Mouse (Mus musculus) macrophage (primary cell): ENCODE data around the gene Cst13. TPM values are rescaled to one million over a fixed set of nuclear protein-coding genes. Genes with fewer than 3 reads are reported as not detected.
A peak's percentile ranks its signal among the peaks of the same experiment; 100 is the strongest.
"Not testable (repeated sequence)": the region's sequence is repeated elsewhere in the genome, so short reads cannot be mapped to it uniquely, and the experiment has no call there.

Experiments
- H3K27ac ChIP-seq: fragments of 350-480 bp; formaldehyde crosslinking; 2 replicates; pipeline ENCODE4 v1.9.0; 2021
- H3K36me3 ChIP-seq: fragments of 350-480 bp; formaldehyde crosslinking; 2 replicates; pipeline ENCODE4 v1.9.0; 2021; ENCODE audit errors: inconsistent target
- H3K4me3 ChIP-seq: fragments of 350-480 bp; formaldehyde crosslinking; 2 replicates; pipeline ENCODE4 v1.9.0; 2021; ENCODE audit errors: inconsistent target
- H3K79me2 ChIP-seq: fragments of 350-480 bp; formaldehyde crosslinking; 2 replicates; pipeline ENCODE4 v1.9.0; 2021; ENCODE audit errors: inconsistent target
- WGBS: methylation state at CpG from one replicate; pipeline ENCODE4 v1.1.7; 2026; ENCODE audit warnings: inconsistent platforms; ENCODE audit not compliant: missing documents; 5-methylcytosine and 5-hydroxymethylcytosine counted together
- polyA plus RNA-seq: library from polyadenylated mRNA; stranded (reverse); fragments of 250-400 nt; gene quantifications from 3 replicates; pipeline ENCODE4 v1.2.4, GENCODE M21; 2018; ENCODE audit warnings: inconsistent platforms
- total RNA-seq, 78 experiments: library from RNA; depleted of rRNA; stranded (reverse); fragments of 250-400 nt; gene quantifications; 1 replicate in 9 of 78; 2 replicates in 24 of 78; 3 replicates in 43 of 78; 4 replicates in 2 of 78; pipeline ENCODE4 v1.2.4; 2018; ENCODE audit warnings: inconsistent platforms in 56 of 78

Cst13 gene
- total RNA-seq (2018; cell fraction: chromatin; rRNA removed) = not detected
- total RNA-seq (2018; cell fraction: cytosol; rRNA removed) = not detected
- not detected for total RNA-seq (2018; cell fraction: nucleus; rRNA removed)
- not detected in 3 replicates for polyA plus RNA-seq

DNA sequence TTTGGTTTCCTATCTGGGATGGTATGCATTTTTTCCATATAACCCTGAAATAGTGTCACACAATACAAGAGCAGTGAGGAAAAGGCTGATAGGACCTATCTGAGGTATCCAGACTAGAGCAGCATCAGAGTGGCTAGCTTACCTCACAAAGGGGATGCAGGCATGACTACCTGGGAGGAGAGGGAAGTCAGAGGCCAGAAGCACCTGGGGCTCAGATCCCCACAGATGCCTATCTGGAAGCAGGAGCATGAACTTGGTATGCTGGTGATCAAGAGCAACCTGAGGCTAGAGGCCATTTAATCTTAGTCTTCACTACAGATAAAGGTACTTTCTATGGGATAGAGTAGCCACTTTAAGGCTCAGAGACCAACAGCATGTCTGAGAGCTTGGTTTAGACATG lies at the start of gene Cst13:
Cst13 (plus strand) TSS at position 173 of the 400 bp plus-strand sequence.
- no peaks in the 10 kb centered on the region for H3K79me2 ChIP-seq
- no peaks in the 10 kb centered on the region for H3K36me3 ChIP-seq
- no peak within 1 kb of the TSS for H3K27ac ChIP-seq
- no peak within 1 kb of the TSS for H3K4me3 ChIP-seq

DNA sequence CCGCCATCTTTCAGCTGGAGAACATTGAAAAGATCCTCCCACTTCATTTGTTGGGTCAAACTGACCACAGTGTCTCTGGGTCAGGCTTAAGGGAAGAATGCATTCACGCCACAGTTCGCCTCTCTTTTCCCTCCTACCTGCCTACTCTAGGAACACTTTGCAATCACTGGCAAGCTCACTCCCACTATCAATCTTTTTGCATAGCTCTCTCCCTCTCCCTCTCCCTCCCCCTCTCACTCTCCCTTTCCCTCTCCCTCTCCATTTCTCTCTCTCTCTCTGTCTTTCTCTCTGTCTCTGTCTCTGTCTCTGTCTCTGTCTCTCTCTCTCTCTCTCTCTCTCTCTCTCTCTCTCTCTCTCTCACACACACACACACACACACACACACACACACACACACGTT lies 48.5 kb upstream of the Cst13 start, which contains the start of gene Cst11:
Cst11 (minus strand) TSS at position 101 of the 400 bp plus-strand sequence.
- not testable (repeated sequence) for H3K36me3 ChIP-seq, H3K27ac ChIP-seq, H3K79me2 ChIP-seq, H3K4me3 ChIP-seq
- 100% methylated on average over 3 of the region's 4 CpGs for WGBS

DNA sequence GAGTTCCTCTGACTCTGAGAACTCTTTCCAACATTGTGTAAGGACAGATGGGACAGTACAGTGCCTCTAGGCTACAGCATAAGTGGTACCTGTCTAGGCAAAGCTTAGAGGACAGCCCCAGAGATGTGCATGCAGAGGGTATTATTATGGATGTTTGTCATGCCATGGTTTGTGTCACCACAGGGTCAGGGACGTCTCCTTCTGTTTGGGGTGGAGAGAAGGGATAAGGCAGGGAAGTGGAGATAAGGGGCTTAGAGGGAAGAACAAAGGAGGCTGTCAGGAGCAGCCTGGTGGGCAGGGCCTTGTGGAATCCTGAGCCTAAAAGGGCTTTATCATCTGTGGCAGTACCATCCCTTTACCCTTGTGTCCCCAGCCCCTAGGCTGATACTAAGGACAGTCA lies 38.2 kb upstream of the Cst13 start, which contains the start of gene 8030411F24Rik:
8030411F24Rik (plus strand) TSS at position 301 of the 400 bp plus-strand sequence.
- no peak within 1 kb of the TSS for H3K27ac ChIP-seq
- H3K36me3 ChIP-seq = no peaks in the 10 kb centered on the region
- WGBS = 42% methylated on average over 1 of the region's 1 CpGs
- H3K79me2 ChIP-seq = no peaks in the 10 kb centered on the region
- no peak within 1 kb of the TSS for H3K4me3 ChIP-seq

DNA sequence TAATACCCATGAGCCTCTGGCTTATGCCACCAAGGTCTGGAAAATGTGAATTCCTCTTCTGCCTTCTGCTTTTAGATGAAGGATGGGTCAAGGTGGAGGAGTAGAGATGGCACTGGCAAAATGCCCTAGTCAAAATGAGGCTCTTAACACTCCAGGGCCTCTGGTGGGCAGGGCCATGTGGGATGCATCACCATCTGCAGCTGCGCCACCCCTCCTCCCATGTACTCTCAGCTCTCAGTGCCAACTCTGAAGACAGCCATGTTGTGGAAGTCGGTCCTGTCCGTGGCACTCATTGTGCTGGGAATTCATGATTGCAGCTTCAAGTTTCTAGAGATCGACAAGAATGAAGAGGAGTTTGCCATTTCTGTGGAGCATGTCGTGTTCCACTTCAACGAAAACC lies 30.7 kb upstream of the Cst13 start, which contains the start of gene Cst12:
Cst12 (plus strand) TSS at position 220 of the 400 bp plus-strand sequence.
- H3K79me2 ChIP-seq = no peaks in the 10 kb centered on the region
- no peak within 1 kb of the TSS for H3K4me3 ChIP-seq
- WGBS = 92% methylated on average over 6 of the region's 6 CpGs
- H3K27ac ChIP-seq = no peak within 1 kb of the TSS
- H3K36me3 ChIP-seq = no peaks in the 10 kb centered on the region

DNA sequence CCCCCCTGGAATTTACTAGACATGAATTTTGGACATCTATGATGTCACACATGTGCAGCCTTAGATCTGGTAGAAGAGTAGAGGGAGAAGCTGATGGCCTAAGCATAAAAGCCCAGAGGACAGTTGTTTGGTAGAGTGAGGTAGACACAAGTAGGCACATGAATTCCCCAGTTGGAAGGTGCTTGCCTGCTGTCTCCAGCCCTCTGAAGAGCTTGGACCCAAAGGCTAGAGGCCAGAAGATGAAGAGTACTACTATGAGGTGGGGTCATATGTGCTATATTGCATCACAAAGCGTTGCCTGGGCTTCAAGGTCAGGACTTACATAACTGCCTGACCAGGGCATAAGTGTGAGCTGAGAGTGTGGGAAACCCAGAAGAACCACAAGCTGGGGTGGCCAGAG lies 21.4 kb upstream of the Cst13 start, which contains the start of gene Cst8:
Cst8 (plus strand) TSS at position 301 of the 400 bp plus-strand sequence.
- 87% methylated on average over 1 of the region's 1 CpGs for WGBS
- H3K27ac ChIP-seq = no peak within 1 kb of the TSS
- H3K36me3 ChIP-seq = no peaks in the 10 kb centered on the region
- no peak within 1 kb of the TSS for H3K4me3 ChIP-seq
- H3K79me2 ChIP-seq = no peaks in the 10 kb centered on the region

DNA sequence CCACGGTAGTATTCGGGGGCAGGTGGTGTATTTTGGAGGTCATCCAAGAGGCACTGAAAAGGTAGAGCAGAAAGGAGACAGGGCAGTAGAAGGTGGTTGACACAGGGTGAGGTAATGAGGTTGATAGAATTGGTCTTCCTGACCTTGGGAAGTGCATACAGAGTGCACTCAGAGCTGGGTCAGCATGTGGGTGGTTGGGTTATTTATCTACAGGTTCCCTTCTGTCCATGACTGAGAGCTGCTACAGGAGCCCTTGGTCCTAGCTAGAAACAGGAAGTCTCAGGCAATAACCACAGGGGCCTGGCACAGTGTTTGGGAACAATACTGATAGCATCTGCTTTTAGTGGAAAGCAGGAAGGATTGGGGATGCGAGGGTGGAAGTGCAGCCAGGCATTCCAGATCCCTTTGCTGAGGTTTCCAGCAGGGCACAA lies 18.4 kb upstream of the Cst13 start:
- H3K27ac ChIP-seq = no peak overlapping the region
- H3K79me2 ChIP-seq = no peaks in the 10 kb centered on the region
- WGBS = 6% methylated on average over 3 of the region's 3 CpGs
- H3K36me3 ChIP-seq = no peaks in the 10 kb centered on the region
- H3K4me3 ChIP-seq = no peak overlapping the region

DNA sequence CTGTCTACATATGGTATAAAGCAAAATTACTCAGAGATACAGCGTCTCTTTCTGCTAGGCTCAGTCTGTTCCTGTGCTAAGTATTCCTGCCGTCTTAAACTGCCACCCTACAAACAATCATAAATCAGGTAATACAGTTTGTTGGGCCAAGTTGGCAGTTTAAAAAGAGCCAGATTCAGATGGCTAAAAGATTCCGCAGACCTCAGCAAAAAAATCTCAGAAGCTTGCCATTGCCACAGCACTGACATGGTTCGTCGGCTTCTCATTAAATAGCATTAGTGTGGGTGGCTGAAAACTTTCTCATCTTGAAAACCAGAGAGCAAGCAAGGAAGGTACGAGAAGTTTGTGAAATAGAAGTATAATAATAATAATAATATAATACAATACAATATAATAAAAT lies 13.2 kb upstream of the Cst13 start:
- no peaks in the 10 kb centered on the region for H3K36me3 ChIP-seq
- no peaks in the 10 kb centered on the region for H3K79me2 ChIP-seq
- no peak overlapping the region for H3K4me3 ChIP-seq
- 84% methylated on average over 6 of the region's 6 CpGs for WGBS
- H3K27ac ChIP-seq = no peak overlapping the region

DNA sequence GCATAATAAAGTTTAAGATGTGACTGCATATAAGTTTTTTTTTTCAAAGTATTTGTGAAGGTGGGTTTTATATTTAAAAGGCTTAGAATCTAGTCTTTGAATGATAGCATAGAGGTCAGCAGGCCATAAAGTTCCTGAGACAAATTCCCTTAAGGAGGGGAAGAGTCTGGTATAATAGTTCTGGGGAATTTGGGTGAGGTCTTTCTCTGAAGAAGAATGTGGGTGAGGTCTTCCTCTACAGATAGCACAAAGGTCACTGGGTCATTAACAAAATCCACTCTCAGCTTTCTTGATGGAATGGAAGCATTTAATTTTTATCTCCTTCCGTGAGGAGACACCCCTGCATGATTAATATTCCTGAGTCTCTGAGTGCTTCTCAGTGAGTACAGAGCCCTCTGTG lies 6.1 kb downstream of the Cst13 start:
- Histone ChIP-seq H3K4me3 (no peak overlapping the region), H3K79me2 (no peaks in the 10 kb centered on the region), H3K36me3 (no peaks in the 10 kb centered on the region), H3K27ac (no peak overlapping the region)
- 100% methylated on average over 1 of the region's 1 CpGs for WGBS

DNA sequence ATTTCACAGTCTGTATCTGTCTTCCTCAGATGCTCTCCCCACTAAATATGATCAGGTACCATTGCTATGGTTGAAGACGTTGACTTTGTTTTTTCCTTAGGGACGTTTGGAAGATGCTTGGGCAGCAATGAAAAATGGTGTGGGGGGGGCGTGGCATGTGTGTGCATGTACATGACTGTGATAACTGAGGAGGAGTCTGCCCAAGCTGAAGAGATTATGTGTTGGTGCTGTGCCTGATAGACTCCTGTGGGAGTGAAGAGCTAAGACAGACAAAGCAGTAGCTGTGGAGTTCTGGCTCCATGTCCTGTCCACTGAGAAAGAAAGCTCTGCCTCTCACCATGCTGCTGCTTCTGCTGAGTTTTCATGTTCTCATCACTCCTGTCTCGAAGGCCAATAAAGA lies 15.0 kb downstream of the Cst13 start, which contains the start of gene Cst9:
Cst9 (plus strand) TSS at position 236 of the 400 bp plus-strand sequence.
- Histone ChIP-seq H3K79me2 (no peaks in the 10 kb centered on the region), H3K36me3 (no peaks in the 10 kb centered on the region), H3K27ac (no peak within 1 kb of the TSS), H3K4me3 (no peak within 1 kb of the TSS)
- WGBS = 79% methylated on average over 4 of the region's 4 CpGs

DNA sequence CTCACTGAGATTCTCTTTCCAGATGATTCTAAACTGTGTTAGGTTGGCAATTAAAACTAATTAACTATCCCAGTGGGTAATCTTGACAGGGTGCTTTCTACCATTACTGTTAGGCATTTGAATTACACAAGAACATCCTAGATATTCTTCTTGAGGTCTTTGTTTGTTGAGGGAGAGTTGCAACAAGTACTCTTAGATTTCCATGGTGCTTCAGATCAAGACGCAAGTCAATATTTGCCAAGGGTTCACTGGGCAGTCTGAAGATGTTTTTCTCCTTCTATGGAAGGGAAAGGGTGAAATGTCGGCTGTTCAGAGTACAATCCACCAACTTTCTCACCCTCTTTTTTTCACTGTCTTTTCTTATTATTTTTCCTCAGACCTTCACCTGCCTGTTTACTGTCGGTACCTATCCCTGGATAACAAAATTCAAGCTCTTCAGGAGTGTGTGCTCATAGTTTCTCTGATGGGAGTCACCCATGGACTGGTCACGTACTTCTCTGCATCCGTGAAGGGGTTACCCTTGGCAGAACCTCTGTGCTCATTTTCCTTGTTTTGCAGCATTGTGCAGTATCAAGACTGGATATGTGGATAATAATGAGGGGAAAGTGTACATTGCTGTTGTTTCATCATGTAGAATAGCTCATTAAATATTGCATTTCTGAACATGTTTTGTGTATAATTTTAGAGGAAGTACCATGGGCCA lies 18.3 kb downstream of the Cst13 start:
- WGBS = 87% methylated on average over 5 of the region's 5 CpGs
- H3K79me2 ChIP-seq = no peaks in the 10 kb centered on the region
- no peak overlapping the region for H3K4me3 ChIP-seq
- no peaks in the 10 kb centered on the region for H3K36me3 ChIP-seq
- no peak overlapping the region for H3K27ac ChIP-seq

DNA sequence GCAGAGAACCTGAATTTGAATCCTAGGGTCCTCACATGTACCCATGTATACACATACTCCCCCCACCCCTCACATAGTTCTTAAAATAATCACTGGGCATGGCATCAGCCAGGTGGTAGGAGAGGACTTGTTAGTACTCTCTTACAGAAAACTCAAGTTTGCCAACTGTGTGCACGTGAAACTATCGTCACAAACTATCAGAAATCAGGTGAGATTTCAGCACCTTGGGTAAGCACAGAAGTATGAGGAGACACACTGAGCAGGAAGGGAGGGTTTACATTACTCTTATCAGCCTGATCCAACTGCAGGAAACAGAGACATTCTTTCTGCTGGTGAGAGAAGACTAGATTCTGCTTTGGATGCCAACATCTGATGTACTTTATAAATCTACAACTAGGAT lies 19.3 kb downstream of the Cst13 start:
- Histone ChIP-seq H3K4me3 (no peak overlapping the region), H3K36me3 (no peaks in the 10 kb centered on the region), H3K79me2 (no peaks in the 10 kb centered on the region), H3K27ac (no peak overlapping the region)
- WGBS = 43% methylated on average over 2 of the region's 2 CpGs

DNA sequence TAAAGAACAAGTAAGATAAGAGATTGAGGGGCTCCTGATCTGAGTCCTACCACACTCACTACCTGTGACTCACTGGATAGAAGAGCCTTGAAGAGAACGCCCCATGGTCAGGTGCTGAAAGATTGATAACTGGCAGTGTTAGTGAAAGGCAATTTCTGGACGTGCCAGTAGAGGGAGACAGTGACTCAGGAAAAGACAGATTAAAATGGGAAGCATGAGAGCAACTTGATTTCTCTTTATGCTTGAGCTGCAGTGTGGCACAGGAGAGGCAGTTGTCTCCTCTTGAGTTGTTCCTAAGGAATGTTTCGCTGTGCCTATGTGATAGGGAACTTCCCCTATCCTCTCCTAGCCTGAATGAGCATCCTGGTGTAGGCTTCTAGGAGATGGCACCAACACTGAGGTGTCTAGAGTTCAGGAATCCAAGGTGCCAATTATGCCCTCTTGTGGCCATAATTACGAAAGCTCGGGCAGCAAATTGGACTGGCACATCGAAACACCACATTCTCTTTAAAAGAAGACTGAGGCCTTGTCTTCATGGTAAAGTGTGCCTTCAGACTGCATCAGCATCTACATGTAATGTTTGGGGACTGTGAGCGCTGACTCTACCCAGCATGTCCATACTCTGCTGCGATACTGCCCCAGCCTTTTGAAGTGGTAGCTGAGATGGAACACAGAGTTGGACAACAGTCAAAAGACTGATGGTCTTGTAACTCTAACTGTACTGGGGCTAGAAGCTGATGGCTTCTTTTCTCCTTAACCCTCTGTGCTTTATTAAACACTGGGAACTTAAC lies 31.4 kb downstream of the Cst13 start:
- Histone ChIP-seq H3K79me2 (no peaks in the 10 kb centered on the region), H3K27ac (no peak overlapping the region), H3K4me3 (no peak overlapping the region), H3K36me3 (no peaks in the 10 kb centered on the region)
- 37% methylated on average over 8 of the region's 8 CpGs for WGBS

DNA sequence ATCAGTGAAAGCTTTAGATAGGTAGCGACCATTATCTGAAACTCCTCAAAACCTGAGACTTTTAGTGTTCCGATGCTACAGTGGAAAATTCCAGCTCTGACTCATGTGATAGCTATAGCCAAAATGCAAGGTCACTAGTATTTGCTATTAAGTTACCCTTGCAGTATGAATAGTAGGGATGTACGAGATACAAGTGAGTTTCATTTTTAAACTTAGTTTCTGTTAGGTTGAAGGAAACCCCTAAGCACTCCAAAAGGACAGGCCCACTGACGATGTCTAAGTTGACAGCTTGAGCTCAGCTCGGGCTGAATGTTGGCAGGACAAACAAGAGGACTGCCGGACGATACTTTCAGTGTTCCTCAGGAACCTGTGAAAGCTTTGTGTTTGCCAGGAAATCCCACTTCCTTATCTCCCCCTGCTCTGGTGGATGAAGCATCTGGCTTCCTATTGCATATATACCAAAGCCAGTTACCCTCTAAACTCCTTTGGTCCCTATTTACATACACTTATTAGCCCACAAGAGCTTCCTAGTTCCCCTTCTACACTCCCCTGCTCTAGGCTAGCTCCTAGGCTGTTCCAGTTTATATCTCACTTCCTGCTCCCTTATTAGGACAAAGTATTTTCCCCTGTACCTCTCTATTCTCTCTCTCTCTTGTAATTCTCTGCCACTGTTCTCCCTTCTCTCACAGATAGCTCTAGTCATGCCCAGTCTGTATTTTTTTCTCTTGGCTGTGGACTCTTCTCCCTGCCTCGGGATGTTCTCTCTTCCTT lies 36.9 kb downstream of the Cst13 start:
- Histone ChIP-seq H3K4me3 (no peak overlapping the region), H3K79me2 (no peaks in the 10 kb centered on the region), H3K36me3 (no peaks in the 10 kb centered on the region), H3K27ac (peak overlapping the region; percentile 65)
- 33% methylated on average over 8 of the region's 8 CpGs for WGBS

DNA sequence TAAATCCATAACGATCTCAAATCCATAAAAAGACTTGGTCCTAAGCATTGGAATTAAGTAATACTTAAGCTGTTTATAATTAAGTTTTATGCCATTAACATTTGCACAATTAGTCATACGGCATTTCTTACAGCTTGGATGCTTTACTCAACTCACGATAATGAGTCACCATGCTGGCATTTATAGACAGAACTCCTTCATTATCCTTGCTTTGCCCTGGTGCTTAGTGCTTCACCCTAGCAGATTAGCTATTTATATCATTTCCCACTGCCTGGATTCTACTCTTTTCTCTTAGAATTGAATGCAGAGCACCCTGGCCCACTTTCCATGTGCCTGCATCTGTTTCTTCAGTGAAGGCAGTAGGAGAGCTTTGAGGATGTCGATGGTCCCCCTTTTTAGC lies 37.6 kb downstream of the Cst13 start:
- H3K79me2 ChIP-seq = no peaks in the 10 kb centered on the region
- H3K36me3 ChIP-seq = no peaks in the 10 kb centered on the region
- H3K4me3 ChIP-seq = no peak overlapping the region
- 73% methylated on average over 4 of the region's 4 CpGs for WGBS
- H3K27ac ChIP-seq = peak overlapping the region; percentile 65
